9 mouse cellular contexts compared by ENCODE assay signal in the genomic region with DNA sequence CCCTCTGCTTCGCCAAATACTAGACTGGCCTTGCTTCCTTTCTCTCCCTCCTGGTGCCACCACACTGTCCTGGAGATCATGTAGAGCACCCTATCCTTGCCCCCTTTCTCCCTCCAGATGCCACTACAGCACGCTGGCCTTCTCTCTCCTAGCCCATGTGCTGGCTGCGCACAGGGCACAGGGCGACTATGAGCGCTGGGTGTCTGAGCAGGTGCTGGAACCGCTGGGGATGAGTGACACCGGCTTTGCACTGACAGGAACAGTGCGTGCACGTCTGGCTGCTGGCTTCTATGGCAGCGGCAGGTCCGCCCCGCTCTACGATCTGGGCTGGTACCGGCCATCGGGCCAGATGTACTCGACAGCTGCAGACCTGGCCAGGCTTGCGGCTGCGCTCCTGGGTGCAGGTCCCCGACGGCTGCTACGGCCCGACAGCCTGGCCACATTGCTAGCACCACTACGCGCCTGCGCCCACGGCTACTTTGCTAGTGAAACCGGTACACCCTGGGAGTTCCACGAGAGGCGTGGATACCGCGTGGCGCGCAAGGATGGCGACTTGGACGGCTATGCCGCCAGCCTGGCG. TPM values are rescaled to one million over a fixed set of nuclear protein-coding genes. Genes with fewer than 3 reads are reported as not detected.
A peak's percentile ranks its signal among the peaks of the same experiment; 100 is the strongest.
DNase-seq lines count a peak whose midpoint lies in the region; ATAC-seq lines count a peak whose summit lies in the region.
"Had no signal": no experiment of that assay in that cellular context is flagged by ENCODE, and none has a peak within 500 bp of the region (broad histone marks: within the 10 kb centered on the region; RNA-seq: fewer than 3 reads in every experiment).

No protein-coding gene starts in this region.

- H3K27ac ChIP-seq in kidney, embryonic 14.5 days (ENCODE audit: low read depth, low read length): no peak overlapping the region
- H3K27ac ChIP-seq in embryonic facial prominence, embryonic 13.5 days: no peak overlapping the region
- no peak overlapping the region for H3K27ac ChIP-seq in intestine, embryonic 16.5 days (ENCODE audit: low read length)
- no peak overlapping the region for H3K27ac ChIP-seq in neural tube, embryonic 12.5 days

- H3K9me3 ChIP-seq in kidney, embryonic 14.5 days (ENCODE audit: control insufficient read depth, low read length): no peaks in the 10 kb centered on the region
- H3K9me3 ChIP-seq in embryonic facial prominence, embryonic 13.5 days: no peaks in the 10 kb centered on the region
- H3K9me3 ChIP-seq in intestine, embryonic 16.5 days (ENCODE audit: control insufficient read depth, low read length): no peaks in the 10 kb centered on the region
- no peaks in the 10 kb centered on the region for H3K9me3 ChIP-seq in neural tube, embryonic 12.5 days

- H3K4me1 ChIP-seq in kidney, embryonic 14.5 days (ENCODE audit: control insufficient read depth, insufficient read depth, low read length): peaks cover 10% of the 10 kb centered on the region; the same call in 1 of the 2 replicates
- H3K4me1 ChIP-seq in embryonic facial prominence, embryonic 13.5 days: peaks cover 24% of the 10 kb centered on the region
- peaks cover 8% of the 10 kb centered on the region for H3K4me1 ChIP-seq in intestine, embryonic 16.5 days (ENCODE audit: control insufficient read depth, insufficient read depth, low read length)
- peaks cover 18% of the 10 kb centered on the region for H3K4me1 ChIP-seq in neural tube, embryonic 12.5 days

- ATAC-seq in kidney, embryonic 14.5 days (ENCODE audit: low FRiP score, low TSS enrichment): peak; percentile 26; the same call in 1 of the 2 replicates
- no peak for ATAC-seq in embryonic facial prominence, embryonic 13.5 days (ENCODE audit: insufficient number of reproducible peaks, insufficient read depth, low FRiP score, low TSS enrichment, low read depth)
- peak; percentile 40; the same call in 1 of the 2 replicates for ATAC-seq in intestine, embryonic 16.5 days
- peak; percentile 44; the same call in 1 of the 2 replicates for ATAC-seq in neural tube, embryonic 12.5 days (ENCODE audit: low FRiP score, low read depth)

- H3K27me3 ChIP-seq in kidney, embryonic 14.5 days (ENCODE audit: control insufficient read depth, insufficient read depth, low read length): peaks cover 26% of the 10 kb centered on the region
- H3K27me3 ChIP-seq in embryonic facial prominence, embryonic 13.5 days: peaks cover 46% of the 10 kb centered on the region
- peaks cover 22% of the 10 kb centered on the region for H3K27me3 ChIP-seq in intestine, embryonic 16.5 days (replicated peaks; ENCODE audit: control insufficient read depth, insufficient read depth, low read length)
- peaks cover 40% of the 10 kb centered on the region for H3K27me3 ChIP-seq in neural tube, embryonic 12.5 days (replicated peaks)

- peak overlapping the region; percentile 50 for H3K4me3 ChIP-seq in kidney, embryonic 14.5 days (ENCODE audit: low read length)
- H3K4me3 ChIP-seq in embryonic facial prominence, embryonic 13.5 days: peak overlapping the region; percentile 54
- H3K4me3 ChIP-seq in intestine, embryonic 16.5 days (ENCODE audit: low read length): peak overlapping the region; percentile 45
- H3K4me3 ChIP-seq in neural tube, embryonic 12.5 days: peak overlapping the region; percentile 49

- no peak for DNase-seq in kidney, postnatal 25 days
- DNase-seq in adrenal gland, postnatal 10 days: no peak
- no peak for DNase-seq in thymus, postnatal 25 days
- DNase-seq in retina, embryonic 14.5 days (ENCODE audit: low spot score): no peak

- peak overlapping the region; percentile 95 for H3K4me2 ChIP-seq in kidney, embryonic 14.5 days (replicated peaks; ENCODE audit: low read depth, low read length)
- H3K4me2 ChIP-seq in embryonic facial prominence, embryonic 13.5 days: peak overlapping the region; percentile 80
- peak overlapping the region; percentile 83 for H3K4me2 ChIP-seq in intestine, embryonic 16.5 days (ENCODE audit: low read depth, low read length)
- H3K4me2 ChIP-seq in neural tube, embryonic 12.5 days (replicated peaks): peak overlapping the region; percentile 89

- peak overlapping the region; percentile 59 for H3K9ac ChIP-seq in kidney, embryonic 14.5 days (ENCODE audit: low read depth, low read length)
- peak overlapping the region; percentile 75 for H3K9ac ChIP-seq in embryonic facial prominence, embryonic 13.5 days
- peak overlapping the region; percentile 41 for H3K9ac ChIP-seq in intestine, embryonic 16.5 days (ENCODE audit: low read depth, low read length)
- H3K9ac ChIP-seq in neural tube, embryonic 12.5 days: peak overlapping the region; percentile 49

- 22% methylated on average over 37 of the region's 37 CpGs for WGBS in kidney, embryonic 14.5 days
- WGBS in embryonic facial prominence, embryonic 13.5 days: 18% methylated on average over 37 of the region's 37 CpGs
- 19% methylated on average over 37 of the region's 37 CpGs for WGBS in intestine, embryonic 16.5 days
- 19% methylated on average over 37 of the region's 37 CpGs for WGBS in neural tube, embryonic 12.5 days

- H3K36me3 ChIP-seq in kidney, embryonic 14.5 days (ENCODE audit: control insufficient read depth, insufficient read depth, low read length): no peaks in the 10 kb centered on the region
- no peaks in the 10 kb centered on the region for H3K36me3 ChIP-seq in embryonic facial prominence, embryonic 13.5 days
- no peaks in the 10 kb centered on the region for H3K36me3 ChIP-seq in intestine, embryonic 16.5 days (ENCODE audit: control insufficient read depth, insufficient read depth, low read length)
- no peaks in the 10 kb centered on the region for H3K36me3 ChIP-seq in neural tube, embryonic 12.5 days

RNA-seq across cellular contexts. Expression of a gene that starts 14.7 kb away (rescaled TPM):
- 0.14 TPM in 1 of 2 replicates, not detected in the other for polyA plus RNA-seq in kidney, embryonic 14.5 days (2014; fragmentation: Nextera tagmentation; extraction: Ambion mirVana)
- not detected in 2 replicates for polyA plus RNA-seq in embryonic facial prominence, embryonic 13.5 days (2015; fragmentation: Nextera tagmentation; extraction: Ambion mirVana)
- not detected in 2 replicates for polyA plus RNA-seq in intestine, embryonic 16.5 days (2015; fragmentation: Nextera tagmentation; extraction: Ambion mirVana)
- not detected in 2 replicates for polyA plus RNA-seq in neural tube, embryonic 12.5 days (2016; fragmentation: Nextera tagmentation; extraction: Ambion mirVana)
- total RNA-seq in adrenal gland, postnatal 10 days (2021): not detected

RNA-seq across cellular contexts. Expression of a gene that starts 26.8 kb away (rescaled TPM):
- not detected in 2 replicates for polyA plus RNA-seq in kidney, embryonic 14.5 days (2014; fragmentation: Nextera tagmentation; extraction: Ambion mirVana)
- not detected in 2 replicates for polyA plus RNA-seq in embryonic facial prominence, embryonic 13.5 days (2015; fragmentation: Nextera tagmentation; extraction: Ambion mirVana)
- polyA plus RNA-seq in intestine, embryonic 16.5 days (2015; fragmentation: Nextera tagmentation; extraction: Ambion mirVana): not detected in 2 replicates
- polyA plus RNA-seq in neural tube, embryonic 12.5 days (2016; fragmentation: Nextera tagmentation; extraction: Ambion mirVana): not detected in 2 replicates
- total RNA-seq in adrenal gland, postnatal 10 days (2021): not detected
- total RNA-seq: layer of hippocampus, postnatal 10 days had no signal

RNA-seq across cellular contexts. Expression of a gene that starts 34.5 kb away (rescaled TPM):
- polyA plus RNA-seq in kidney, embryonic 14.5 days (2014; fragmentation: Nextera tagmentation; extraction: Ambion mirVana): 60.9 and 69.9 TPM in 2 replicates
- 48.4 and 49.2 TPM in 2 replicates for polyA plus RNA-seq in embryonic facial prominence, embryonic 13.5 days (2015; fragmentation: Nextera tagmentation; extraction: Ambion mirVana)
- polyA plus RNA-seq in intestine, embryonic 16.5 days (2015; fragmentation: Nextera tagmentation; extraction: Ambion mirVana): 14.0 and 14.3 TPM in 2 replicates
- 115 and 137 TPM in 2 replicates for polyA plus RNA-seq in neural tube, embryonic 12.5 days (2016; fragmentation: Nextera tagmentation; extraction: Ambion mirVana)
- total RNA-seq in adrenal gland, postnatal 10 days (2021): 10 to 100 TPM; 40.7 to 52.3 TPM
